Mouse (Mus musculus): ENCODE data around the gene Gm266.

Gene Gm266

GRCm38 (mm10) chr12:111503063-111503567 lies 17.5 kb upstream of the Gm266 start:
- DNase-seq (ENCODE audit: low spot score), result no peak

DNA sequence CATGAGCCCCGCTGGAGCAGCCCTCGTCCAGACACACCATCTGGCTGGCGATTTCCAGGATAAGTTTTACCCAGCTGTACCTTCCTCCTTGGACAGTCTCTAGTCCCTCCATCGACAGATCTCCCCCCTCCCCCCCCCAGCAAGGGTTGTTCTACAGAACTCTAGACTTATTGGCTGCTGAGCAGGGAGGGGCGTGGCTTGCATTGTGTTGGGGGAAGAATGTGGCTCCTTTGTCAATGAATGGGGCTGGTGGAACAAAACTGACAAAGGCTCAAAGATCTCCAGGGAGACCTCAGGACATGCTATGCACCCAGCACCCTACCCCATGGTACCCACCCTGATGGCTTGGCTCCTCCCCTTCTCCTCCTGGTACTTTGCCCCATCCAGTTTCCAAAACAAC lies 15.1 kb upstream of the Gm266 start:
- DNase-seq (ENCODE audit: low spot score), result no peak

GRCm38 (mm10) chr12:111499617-111500016 lies 14.0 kb upstream of the Gm266 start:
- DNase-seq (ENCODE audit: low spot score), result no peak

DNA sequence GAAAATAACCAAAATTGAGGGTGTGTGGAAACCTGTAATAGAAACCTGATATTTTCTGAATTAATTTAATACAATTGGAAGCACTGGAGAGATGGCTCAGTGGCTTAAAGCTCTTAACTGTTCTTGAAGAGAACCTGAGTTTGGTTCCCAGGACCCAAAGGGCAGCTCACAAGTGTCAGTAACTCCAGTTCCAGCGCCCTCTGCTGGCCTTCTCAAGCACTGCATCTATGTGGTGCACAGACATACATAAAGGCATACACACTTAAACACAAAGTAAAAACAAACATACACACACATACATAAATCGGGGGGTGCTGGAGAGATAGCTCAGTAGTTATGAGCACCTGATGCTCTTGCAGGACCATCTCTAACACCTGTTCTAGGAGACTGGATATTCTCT lies 11.5 kb upstream of the Gm266 start:
- no peak for DNase-seq (ENCODE audit: low spot score)

DNA sequence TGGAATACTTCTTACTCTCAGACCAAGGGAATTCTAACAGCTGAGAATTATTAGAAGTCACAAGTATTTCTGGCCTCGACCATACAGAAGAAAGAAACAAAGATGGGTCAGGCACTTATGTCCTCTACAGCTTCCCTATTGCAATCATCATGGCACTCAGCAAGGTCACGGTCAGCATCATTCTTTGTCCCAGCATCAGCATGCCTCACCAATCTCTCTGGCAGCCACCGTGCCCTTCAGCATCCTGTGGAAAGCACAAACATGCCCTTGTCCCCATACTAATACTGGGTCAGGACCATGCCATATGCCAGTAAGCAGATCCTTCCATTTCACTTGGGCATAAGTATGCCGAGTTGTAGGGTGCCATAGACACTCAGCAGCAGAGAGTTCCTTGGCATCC lies 9.3 kb upstream of the Gm266 start:
- no peak for DNase-seq (ENCODE audit: low spot score)

DNA sequence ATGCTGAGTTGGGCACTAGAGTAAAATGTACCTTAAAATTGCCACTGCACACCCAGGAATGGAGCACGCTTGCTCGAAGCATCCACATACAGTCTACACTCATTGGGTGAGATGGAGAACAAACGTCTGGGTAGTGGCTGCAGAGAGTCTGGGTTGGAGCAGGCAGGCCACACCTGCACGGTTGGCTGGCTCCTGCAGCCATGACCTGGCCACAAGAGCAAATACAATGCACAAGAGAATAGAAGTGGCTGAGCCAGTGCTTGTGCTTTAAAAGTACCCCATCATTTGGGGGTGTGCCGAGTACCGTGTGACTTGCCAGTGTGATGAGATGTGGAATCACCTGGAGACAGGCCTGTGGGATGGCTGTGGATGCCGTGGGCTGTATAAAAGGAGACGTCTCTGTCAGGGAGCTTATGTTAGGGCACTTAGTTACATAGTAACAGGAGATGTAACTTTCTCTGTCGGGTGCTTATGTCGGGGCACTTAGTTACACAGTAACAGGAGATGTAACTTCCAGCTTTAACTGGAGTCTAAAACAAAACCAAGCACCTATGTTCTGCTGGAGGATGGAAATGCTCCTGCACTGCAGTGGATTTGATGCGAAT lies 3.7 kb upstream of the Gm266 start:
- DNase-seq (ENCODE audit: low spot score), result no peak

- DNase-seq (ENCODE audit: low spot score), result no peak
These were observed 832 bp upstream of the Gm266 start for GRCm38 (mm10) chr12:111486455-111486854.

GRCm38 (mm10) chr12:111485046-111485651 lies 474 bp downstream of the Gm266 start:
- no peak for DNase-seq (ENCODE audit: low spot score)

GRCm38 (mm10) chr12:111479917-111480316 lies 5.7 kb downstream of the Gm266 start:
- no peak for DNase-seq (ENCODE audit: low spot score)

DNA sequence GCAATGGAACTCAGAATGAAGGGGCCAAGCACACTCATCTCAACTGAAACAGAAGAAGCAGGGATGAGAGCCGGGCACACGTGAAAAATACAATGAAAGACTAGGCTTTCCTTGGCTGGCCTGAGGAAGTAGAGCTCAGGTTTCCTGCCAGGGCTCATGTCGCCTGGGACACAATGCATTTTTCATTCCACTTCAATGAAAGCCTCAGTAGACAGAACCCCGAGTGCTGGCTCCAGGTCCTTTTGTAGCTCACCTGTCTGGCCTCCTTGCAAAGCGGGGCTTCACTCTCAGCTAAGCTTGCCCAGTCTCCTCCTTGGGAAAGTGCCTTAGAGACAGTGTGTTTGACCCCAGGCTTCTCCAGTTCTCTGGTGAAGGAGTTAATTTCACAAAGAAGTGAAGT lies 6.7 kb downstream of the Gm266 start:
- no peak for DNase-seq (ENCODE audit: low spot score)

DNA sequence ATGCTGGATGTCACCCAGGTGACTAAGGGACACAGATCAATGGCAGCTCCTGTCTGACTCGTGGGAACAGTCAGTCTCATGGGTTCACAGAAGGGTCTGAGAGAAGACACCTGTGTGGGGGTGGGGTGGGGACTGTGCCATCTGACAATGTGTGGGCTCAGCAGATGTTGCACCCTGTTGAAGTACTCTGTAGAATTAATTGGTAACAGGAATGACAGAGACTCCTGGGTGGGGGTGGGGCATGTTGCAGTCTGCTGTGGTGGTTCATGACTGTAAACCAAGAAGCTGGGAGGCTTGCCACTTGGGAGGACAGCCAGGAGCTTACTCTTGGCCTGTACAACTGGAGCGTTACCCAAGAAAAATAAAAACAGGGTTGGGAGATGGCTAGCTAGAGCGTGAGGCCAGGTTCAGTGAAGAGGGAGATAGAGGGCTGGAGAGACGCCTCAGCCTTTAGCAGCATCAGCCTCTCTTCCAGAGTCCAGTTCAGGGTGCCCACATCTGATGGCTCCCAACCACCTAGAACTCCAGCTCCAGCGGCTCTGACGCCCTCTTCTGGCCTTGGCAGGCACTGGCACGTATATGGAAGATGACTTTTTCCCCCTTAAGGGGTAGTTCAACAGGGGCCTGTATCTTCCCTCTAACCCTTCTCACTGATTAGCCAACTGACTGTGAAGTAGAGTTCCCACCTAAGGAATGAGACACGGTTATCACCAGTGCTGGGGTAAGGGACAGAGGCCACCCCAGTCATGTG lies 10.6 kb downstream of the Gm266 start:
- DNase-seq (ENCODE audit: low spot score), result peak; percentile 45

GRCm38 (mm10) chr12:111474384-111474783 lies 11.2 kb downstream of the Gm266 start:
- no peak for DNase-seq (ENCODE audit: low spot score)

GRCm38 (mm10) chr12:111472886-111473285 lies 12.7 kb downstream of the Gm266 start:
- DNase-seq (ENCODE audit: low spot score), result no peak

GRCm38 (mm10) chr12:111471721-111472120 lies 13.9 kb downstream of the Gm266 start:
- no peak for DNase-seq (ENCODE audit: low spot score)

- no peak for DNase-seq (ENCODE audit: low spot score)
These were observed 14.5 kb downstream of the Gm266 start for GRCm38 (mm10) chr12:111471119-111471518.

GRCm38 (mm10) chr12:111469507-111469906 lies 16.1 kb downstream of the Gm266 start:
- no peak for DNase-seq (ENCODE audit: low spot score)

DNA sequence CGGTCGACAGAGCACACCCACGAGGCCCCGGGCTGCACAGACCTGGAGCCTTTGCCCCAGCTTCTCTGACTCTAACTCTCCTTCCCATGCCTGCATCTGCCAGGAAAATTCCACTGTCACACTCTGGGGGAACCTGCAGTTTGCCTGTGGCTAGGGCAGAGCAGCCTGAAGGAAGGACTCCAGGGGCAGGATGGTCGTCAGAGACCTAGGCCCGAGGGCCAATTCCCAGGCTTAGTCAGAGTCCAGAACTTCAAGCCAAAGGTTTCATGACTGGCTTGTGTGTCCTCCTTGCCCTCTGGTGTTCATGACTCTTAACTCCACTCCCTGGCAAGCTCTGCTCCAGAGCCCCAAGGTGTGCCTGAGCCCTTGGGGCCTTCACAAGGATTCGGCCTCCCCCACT lies 17.4 kb downstream of the Gm266 start:
- no peak for DNase-seq (ENCODE audit: low spot score)

GRCm38 (mm10) chr12:111466369-111466768 lies 19.3 kb downstream of the Gm266 start:
- no peak for DNase-seq (ENCODE audit: low spot score)

DNA sequence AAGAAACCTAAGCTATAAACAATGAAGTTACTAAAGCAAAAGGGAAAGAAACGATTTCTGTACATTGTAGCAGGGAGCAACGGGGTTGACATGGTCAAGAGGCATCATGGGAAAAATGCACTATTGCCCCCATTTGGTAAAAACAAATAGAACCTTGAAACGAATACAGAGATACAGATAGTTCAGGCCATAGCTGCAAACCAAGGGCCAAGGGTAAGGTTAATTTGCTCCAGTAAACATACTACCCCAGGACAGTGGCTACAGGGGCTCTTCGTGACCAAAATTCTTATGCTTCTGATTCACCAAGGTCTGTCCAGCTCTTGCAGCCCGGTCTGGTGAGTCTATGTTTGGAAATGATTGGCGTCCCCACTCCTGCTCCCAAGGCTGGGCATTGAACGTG lies 22.1 kb downstream of the Gm266 start:
- no peak for DNase-seq (ENCODE audit: low spot score)

DNA sequence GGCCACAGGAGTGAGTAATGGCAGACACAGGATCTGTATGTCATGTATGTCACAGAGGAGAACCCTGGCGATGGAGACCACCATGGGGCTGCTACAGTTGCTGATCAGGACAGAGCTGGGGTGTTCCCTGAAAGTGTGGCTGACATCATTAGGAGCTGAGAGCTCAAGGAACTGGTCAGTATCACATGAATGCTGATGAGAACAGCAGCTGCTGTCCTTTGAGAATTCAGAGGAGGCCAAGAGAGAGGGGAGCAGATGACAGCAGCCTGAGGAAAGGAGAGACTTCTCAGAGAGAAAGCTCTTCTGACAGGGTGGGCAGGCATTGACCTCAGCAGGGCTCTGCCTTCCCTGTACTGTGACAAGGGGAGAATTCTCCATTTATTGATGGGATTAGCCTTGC lies 27.9 kb downstream of the Gm266 start:
- DNase-seq (ENCODE audit: low spot score), result no peak

DNA sequence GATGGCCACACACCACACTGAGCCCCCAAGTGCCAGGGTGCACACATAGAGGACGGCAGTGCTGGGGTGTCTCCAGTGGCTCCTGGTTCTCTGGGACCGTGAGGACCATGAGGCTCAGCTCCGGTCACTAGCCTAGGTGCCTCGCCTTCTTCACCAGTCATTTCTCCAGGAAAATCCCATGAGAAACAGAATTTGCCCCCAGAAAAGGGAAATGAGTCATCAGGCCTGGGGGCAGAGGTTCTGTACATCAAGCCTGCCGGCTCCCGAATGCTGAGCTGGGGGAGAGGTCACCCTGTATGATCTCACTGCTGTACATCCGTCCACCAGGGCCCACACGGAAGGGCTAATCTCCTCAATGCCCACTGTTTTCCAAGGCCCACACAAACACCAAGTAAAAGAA lies 29.8 kb downstream of the Gm266 start:
- no peak for DNase-seq (ENCODE audit: low spot score)

- DNase-seq (ENCODE audit: low spot score), result no peak
These were observed 30.2 kb downstream of the Gm266 start for GRCm38 (mm10) chr12:111455311-111455846.

Measured in urinary bladder, postnatal 10 days (tissue).